Mouse (Mus musculus): ENCODE measurements around the gene Adam22. TPM values are rescaled to one million over a fixed set of nuclear protein-coding genes. Genes with fewer than 3 reads are reported as not detected.

Gene Adam22
- polyA plus RNA-seq, 1 experiment from 2014 or later = 6.4 TPM

- TF ChIP-seq CTCF (IDR thresholded peaks at IDR 0.05) = no peak
- CTCF ChIA-PET = interaction anchor here (1.4 kb wide), 1 partner anchor 10 kb away, joined by 4 read pairs; no protein-coding TSS in a partner anchor
- POLR2A ChIA-PET = no interaction called here
- in situ Hi-C loops (cut with MboI; ENCODE audit: low pct_unique_long_range_greater_than_20kb) = no loop called here
- DNase-seq (ENCODE audit: low read depth, low spot score) (no peak), ATAC-seq (no peak)
- H3K27me3 ChIP-seq = peaks cover 8% of the 10 kb centered on the region
Measured at GRCm38 (mm10) chr5:8341676-8342075, 26.3 kb downstream of the Adam22 start.

GRCm38 (mm10) chr5:8327645-8328269 is 40.2 kb downstream of the Adam22 start:
- in situ Hi-C loops (cut with MboI; ENCODE audit: low pct_unique_long_range_greater_than_20kb) = no loop called here
- no peak for TF ChIP-seq CTCF (IDR thresholded peaks at IDR 0.05)
- CTCF ChIA-PET = interaction anchor here (1.0 kb wide), 1 partner anchor 20 kb away, joined by 3 read pairs; no protein-coding TSS in a partner anchor
- H3K27me3 ChIP-seq = peaks cover 12% of the 10 kb centered on the region
- POLR2A ChIA-PET = no interaction called here
- no peak for ATAC-seq
- DNase-seq (ENCODE audit: low read depth, low spot score) = no peak

GRCm38 (mm10) chr5:8326671-8327070 is 41.3 kb downstream of the Adam22 start:
- ChIA-PET CTCF (no interaction called here), POLR2A (no interaction called here)
- DNase-seq (ENCODE audit: low read depth, low spot score) (no peak), ATAC-seq (no peak)
- in situ Hi-C loops (cut with MboI; ENCODE audit: low pct_unique_long_range_greater_than_20kb) = no loop called here
- TF ChIP-seq CTCF (IDR thresholded peaks at IDR 0.05) = no peak
- peaks cover 12% of the 10 kb centered on the region for H3K27me3 ChIP-seq

DNA sequence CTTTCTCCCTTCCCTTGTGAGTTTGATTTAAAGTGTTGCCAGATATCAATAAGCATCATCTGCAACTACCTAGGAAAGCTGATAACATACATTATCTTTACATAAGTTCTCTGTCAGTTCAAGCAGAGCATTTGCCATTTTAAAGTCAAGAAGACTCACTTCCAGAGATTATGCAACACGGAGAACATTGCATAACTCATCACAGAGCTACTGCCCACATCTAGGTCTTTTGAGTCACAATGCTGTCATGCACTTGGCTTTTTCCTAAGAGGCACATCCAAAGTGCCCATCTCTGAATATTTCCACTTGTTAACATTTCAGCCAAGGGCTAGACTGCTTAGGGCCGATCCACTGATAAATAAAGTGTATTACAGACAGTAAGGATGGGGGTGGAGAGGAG is 55.6 kb downstream of the Adam22 start:
- no peaks in the 10 kb centered on the region for H3K27me3 ChIP-seq
- DNase-seq (ENCODE audit: low read depth, low spot score) (no peak), ATAC-seq (no peak)
- no peak for TF ChIP-seq CTCF (IDR thresholded peaks at IDR 0.05)
- ChIA-PET CTCF (no interaction called here), POLR2A (no interaction called here)
- in situ Hi-C loops (cut with MboI; ENCODE audit: low pct_unique_long_range_greater_than_20kb) = no loop called here

- DNase-seq (ENCODE audit: low read depth, low spot score) = no peak
- CTCF ChIA-PET = no interaction called here
- TF ChIP-seq CTCF (IDR thresholded peaks at IDR 0.05) = no peak
- POLR2A ChIA-PET = interaction anchor here (0.7 kb wide), 1 partner anchor 18 kb away, joined by 10 read pairs; no protein-coding TSS in a partner anchor
- no peak for ATAC-seq
- no peaks in the 10 kb centered on the region for H3K27me3 ChIP-seq
- in situ Hi-C loops (cut with MboI; ENCODE audit: low pct_unique_long_range_greater_than_20kb) = no loop called here
Measured at GRCm38 (mm10) chr5:8310907-8311306, 57.1 kb downstream of the Adam22 start.

GRCm38 (mm10) chr5:8297719-8298419 is 70.1 kb downstream of the Adam22 start:
- ATAC-seq (no peak), DNase-seq (ENCODE audit: low read depth, low spot score) (no peak)
- POLR2A ChIA-PET = no interaction called here
- no peaks in the 10 kb centered on the region for H3K27me3 ChIP-seq
- CTCF ChIA-PET = interaction anchor here (0.9 kb wide), 1 partner anchor 9 kb away, joined by 4 read pairs; no protein-coding TSS in a partner anchor
- in situ Hi-C loops (cut with MboI; ENCODE audit: low pct_unique_long_range_greater_than_20kb) = no loop called here
- no peak for TF ChIP-seq CTCF (IDR thresholded peaks at IDR 0.05)

- DNase-seq (ENCODE audit: low read depth, low spot score) (no peak), ATAC-seq (no peak)
- POLR2A ChIA-PET = no interaction called here
- H3K27me3 ChIP-seq = no peaks in the 10 kb centered on the region
- in situ Hi-C loops (cut with MboI; ENCODE audit: low pct_unique_long_range_greater_than_20kb) = no loop called here
- TF ChIP-seq CTCF (IDR thresholded peaks at IDR 0.05) = no peak
- CTCF ChIA-PET = no interaction called here
Measured at GRCm38 (mm10) chr5:8293287-8293686, 74.7 kb downstream of the Adam22 start.

- no peak for TF ChIP-seq CTCF (IDR thresholded peaks at IDR 0.05)
- CTCF ChIA-PET = no interaction called here
- DNase-seq (ENCODE audit: low read depth, low spot score) (no peak), ATAC-seq (no peak)
- in situ Hi-C loops (cut with MboI; ENCODE audit: low pct_unique_long_range_greater_than_20kb) = no loop called here
- POLR2A ChIA-PET = no interaction called here
- H3K27me3 ChIP-seq = no peaks in the 10 kb centered on the region
Measured at GRCm38 (mm10) chr5:8291496-8291895, 76.5 kb downstream of the Adam22 start.

DNA sequence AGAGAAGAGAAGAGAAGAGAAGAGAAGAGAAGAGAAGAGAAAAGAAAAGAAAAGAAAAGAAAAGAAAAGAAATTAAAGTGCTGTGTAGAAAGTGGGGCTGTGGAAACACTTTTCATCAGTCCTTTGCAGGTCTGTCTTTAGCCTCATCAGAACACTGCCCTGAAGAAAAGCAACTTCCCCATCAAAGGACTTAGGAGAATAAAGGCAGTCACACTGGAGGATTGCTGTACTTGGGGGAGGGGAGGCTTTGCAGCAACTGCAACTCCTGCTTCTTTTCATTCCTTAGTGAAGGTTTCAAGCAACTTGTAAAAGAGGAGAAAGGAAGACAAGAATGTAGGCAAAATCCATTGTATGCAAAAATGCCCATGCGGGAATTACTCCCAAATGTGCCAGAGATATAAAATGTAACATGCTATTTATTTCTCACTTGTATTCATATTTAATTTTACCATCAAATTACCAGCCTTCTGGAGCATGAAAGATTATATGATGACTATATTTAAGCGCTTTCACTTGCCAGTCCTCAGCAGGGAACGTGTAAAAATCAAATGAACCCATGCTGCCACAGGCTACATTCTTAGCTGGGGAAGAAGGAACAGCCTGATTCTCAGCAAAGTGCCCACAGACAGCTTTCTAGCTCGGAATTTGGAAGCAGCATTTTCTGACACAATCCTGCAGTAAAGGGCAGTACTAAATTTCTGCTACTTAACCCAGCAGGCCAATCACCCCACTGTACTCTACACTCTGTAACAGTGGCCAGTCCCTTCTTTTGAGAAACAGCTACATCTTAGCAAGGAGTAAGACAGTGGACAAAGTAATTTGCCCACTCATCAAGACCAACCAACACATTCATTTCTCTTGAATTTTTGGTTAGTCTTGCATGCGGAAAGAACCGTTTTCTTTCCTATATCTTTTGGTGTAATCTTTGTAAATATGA is 78.0 kb downstream of the Adam22 start:
- ATAC-seq (no peak), DNase-seq (ENCODE audit: low read depth, low spot score) (no peak)
- H3K27me3 ChIP-seq = no peaks in the 10 kb centered on the region
- POLR2A ChIA-PET = no interaction called here
- CTCF ChIA-PET = no interaction called here
- in situ Hi-C loops (cut with MboI; ENCODE audit: low pct_unique_long_range_greater_than_20kb) = no loop called here
- no peak for TF ChIP-seq CTCF (IDR thresholded peaks at IDR 0.05)

GRCm38 (mm10) chr5:8284123-8284522 is 83.8 kb downstream of the Adam22 start:
- DNase-seq (ENCODE audit: low read depth, low spot score) (no peak), ATAC-seq (no peak)
- ChIA-PET POLR2A (no interaction called here), CTCF (no interaction called here)
- no peak for TF ChIP-seq CTCF (IDR thresholded peaks at IDR 0.05)
- in situ Hi-C loops (cut with MboI; ENCODE audit: low pct_unique_long_range_greater_than_20kb) = no loop called here
- no peaks in the 10 kb centered on the region for H3K27me3 ChIP-seq

GRCm38 (mm10) chr5:8276141-8276540 is 91.8 kb downstream of the Adam22 start:
- ChIA-PET POLR2A (no interaction called here), CTCF (no interaction called here)
- H3K27me3 ChIP-seq = no peaks in the 10 kb centered on the region
- TF ChIP-seq CTCF (IDR thresholded peaks at IDR 0.05) = no peak
- ATAC-seq (no peak), DNase-seq (ENCODE audit: low read depth, low spot score) (no peak)
- in situ Hi-C loops (cut with MboI; ENCODE audit: low pct_unique_long_range_greater_than_20kb) = no loop called here
